Mouse (Mus musculus): ENCODE measurements at regions not wholly inside any gene's neighbourhood (a gene's known extent, or its start where the extent isn't known, plus 50 kb on each side); places are given as distances from the start of the nearest gene placed in this dataset.
A peak's percentile ranks its signal among the peaks of the same experiment; 100 is the strongest.

GRCm38 (mm10) chr1:61050346-61050745, 72.6 kb downstream of the Icos start:
- 0 out of 2 replicates have a peak, but pooled peaks cover 5% of the 10 kb centered on the region for H3K27me3 ChIP-seq (ENCODE audit: low read depth, poor library complexity, severe bottlenecking)
- H3K9me3 ChIP-seq (replicated peaks): no peaks in the 10 kb centered on the region
- 89% methylated on average over 4 of the region's 4 CpGs for WGBS
- no peaks in the 10 kb centered on the region for H3K4me1 ChIP-seq
- no peaks in the 10 kb centered on the region for H3K36me3 ChIP-seq
- no peak for DNase-seq (ENCODE audit: low spot score)
- no peak overlapping the region for H3K4me3 ChIP-seq
- no peak overlapping the region for H3K27ac ChIP-seq

GRCm38 (mm10) chr1:61053676-61054075, 75.9 kb downstream of the Icos start:
- H3K27me3 ChIP-seq (ENCODE audit: low read depth, poor library complexity, severe bottlenecking): 0 out of 2 replicates have a peak, but pooled peaks cover 5% of the 10 kb centered on the region
- no peak overlapping the region for H3K4me3 ChIP-seq
- H3K4me1 ChIP-seq: no peaks in the 10 kb centered on the region
- no peaks in the 10 kb centered on the region for H3K9me3 ChIP-seq (replicated peaks)
- H3K27ac ChIP-seq: no peak overlapping the region
- 52% methylated on average over 1 of the region's 1 CpGs for WGBS
- no peak for DNase-seq (ENCODE audit: low spot score)
- H3K36me3 ChIP-seq: no peaks in the 10 kb centered on the region

- WGBS: 93% methylated on average over 6 of the region's 6 CpGs
- Histone ChIP-seq H3K27ac (no peak overlapping the region), H3K9me3 (replicated peaks) (no peaks in the 10 kb centered on the region), H3K36me3 (no peaks in the 10 kb centered on the region), H3K4me1 (peaks cover 2% of the 10 kb centered on the region; the same call in 1 of the 2 replicates), H3K27me3 (ENCODE audit: low read depth, poor library complexity, severe bottlenecking) (0 out of 2 replicates have a peak, but pooled peaks cover 5% of the 10 kb centered on the region), H3K4me3 (no peak overlapping the region)
- DNase-seq (ENCODE audit: low spot score): no peak
These were observed 76.7 kb downstream of the Icos start for GRCm38 (mm10) chr1:61054391-61054790.

- WGBS: 8% methylated on average over 8 of the region's 8 CpGs
- peak; percentile 74 for DNase-seq (ENCODE audit: low spot score)
- Histone ChIP-seq H3K4me3 (peak overlapping the region; percentile 20; the same call in 1 of the 2 replicates), H3K9me3 (replicated peaks) (no peaks in the 10 kb centered on the region), H3K27me3 (ENCODE audit: low read depth, poor library complexity, severe bottlenecking) (0 out of 2 replicates have a peak, but pooled peaks cover 5% of the 10 kb centered on the region), H3K36me3 (no peaks in the 10 kb centered on the region), H3K4me1 (peaks cover 9% of the 10 kb centered on the region), H3K27ac (no peak overlapping the region)
These were observed 77.4 kb downstream of the Icos start for GRCm38 (mm10) chr1:61055176-61055575.

GRCm38 (mm10) chr1:61059910-61060536, 82.3 kb downstream of the Icos start:
- Histone ChIP-seq H3K9me3 (replicated peaks) (no peaks in the 10 kb centered on the region), H3K27ac (no peak overlapping the region), H3K4me3 (no peak overlapping the region), H3K4me1 (peaks cover 16% of the 10 kb centered on the region), H3K36me3 (no peaks in the 10 kb centered on the region), H3K27me3 (ENCODE audit: low read depth, poor library complexity, severe bottlenecking) (no peaks in the 10 kb centered on the region)
- no peak for DNase-seq (ENCODE audit: low spot score)
- 44% methylated on average over 11 of the region's 11 CpGs for WGBS

- DNase-seq (ENCODE audit: low spot score): no peak
- no peak overlapping the region for H3K4me3 ChIP-seq
- 82% methylated on average over 3 of the region's 3 CpGs for WGBS
These were observed 84.2 kb downstream of the Icos start for GRCm38 (mm10) chr1:61061892-61062460.

GRCm38 (mm10) chr1:61068112-61068511, 90.4 kb downstream of the Icos start:
- H3K4me1 ChIP-seq: peaks cover 8% of the 10 kb centered on the region
- H3K36me3 ChIP-seq: no peaks in the 10 kb centered on the region
- 87% methylated on average over 6 of the region's 6 CpGs for WGBS
- H3K4me3 ChIP-seq: no peak overlapping the region
- no peaks in the 10 kb centered on the region for H3K9me3 ChIP-seq (replicated peaks)
- no peak overlapping the region for H3K27ac ChIP-seq
- no peak for DNase-seq (ENCODE audit: low spot score)
- no peaks in the 10 kb centered on the region for H3K27me3 ChIP-seq (ENCODE audit: low read depth, poor library complexity, severe bottlenecking)

More at GRCm38 (mm10) chr1:61061892-61062460, 84.2 kb downstream of the Icos start:
- H3K36me3 ChIP-seq: no peaks in the 10 kb centered on the region
- no peaks in the 10 kb centered on the region for H3K27me3 ChIP-seq (ENCODE audit: low read depth, poor library complexity, severe bottlenecking)
- peaks cover 21% of the 10 kb centered on the region for H3K4me1 ChIP-seq
- H3K27ac ChIP-seq: no peak overlapping the region
- H3K9me3 ChIP-seq (replicated peaks): no peaks in the 10 kb centered on the region

GRCm38 (mm10) chr1:61074127-61074526, 96.4 kb downstream of the Icos start:
- Histone ChIP-seq H3K4me1 (no peaks in the 10 kb centered on the region), H3K9me3 (replicated peaks) (no peaks in the 10 kb centered on the region), H3K27ac (no peak overlapping the region), H3K36me3 (no peaks in the 10 kb centered on the region), H3K27me3 (ENCODE audit: low read depth, poor library complexity, severe bottlenecking) (no peaks in the 10 kb centered on the region), H3K4me3 (no peak overlapping the region)
- no peak for DNase-seq (ENCODE audit: low spot score)
- 70% methylated on average over 2 of the region's 2 CpGs for WGBS

GRCm38 (mm10) chr1:61075335-61075734, 97.6 kb downstream of the Icos start:
- DNase-seq (ENCODE audit: low spot score): no peak
- H3K27ac ChIP-seq: no peak overlapping the region
- H3K4me1 ChIP-seq: no peaks in the 10 kb centered on the region
- H3K36me3 ChIP-seq: no peaks in the 10 kb centered on the region
- no peaks in the 10 kb centered on the region for H3K9me3 ChIP-seq (replicated peaks)
- WGBS: 82% methylated on average over 1 of the region's 1 CpGs
- H3K4me3 ChIP-seq: no peak overlapping the region
- no peaks in the 10 kb centered on the region for H3K27me3 ChIP-seq (ENCODE audit: low read depth, poor library complexity, severe bottlenecking)

GRCm38 (mm10) chr1:61084732-61085131, 107.0 kb downstream of the Icos start:
- Histone ChIP-seq H3K27me3 (ENCODE audit: low read depth, poor library complexity, severe bottlenecking) (no peaks in the 10 kb centered on the region), H3K27ac (no peak overlapping the region), H3K9me3 (replicated peaks) (no peaks in the 10 kb centered on the region), H3K4me3 (no peak overlapping the region), H3K4me1 (no peaks in the 10 kb centered on the region), H3K36me3 (no peaks in the 10 kb centered on the region)
- no peak for DNase-seq (ENCODE audit: low spot score)

- Histone ChIP-seq H3K27ac (no peak overlapping the region), H3K36me3 (no peaks in the 10 kb centered on the region), H3K9me3 (replicated peaks) (no peaks in the 10 kb centered on the region), H3K4me3 (no peak overlapping the region), H3K4me1 (peaks cover 8% of the 10 kb centered on the region; the same call in 1 of the 2 replicates), H3K27me3 (ENCODE audit: low read depth, poor library complexity, severe bottlenecking) (no peaks in the 10 kb centered on the region)
- no peak for DNase-seq (ENCODE audit: low spot score)
- 81% methylated on average over 5 of the region's 5 CpGs for WGBS
These were observed 109.1 kb downstream of the Icos start for GRCm38 (mm10) chr1:61086811-61087210.

- Histone ChIP-seq H3K4me3 (no peak overlapping the region), H3K27me3 (ENCODE audit: low read depth, poor library complexity, severe bottlenecking) (no peaks in the 10 kb centered on the region), H3K4me1 (peaks cover 8% of the 10 kb centered on the region; the same call in 1 of the 2 replicates), H3K9me3 (replicated peaks) (no peaks in the 10 kb centered on the region), H3K27ac (no peak overlapping the region), H3K36me3 (no peaks in the 10 kb centered on the region)
- WGBS: 73% methylated on average over 1 of the region's 1 CpGs
- DNase-seq (ENCODE audit: low spot score): no peak
These were observed 113.1 kb downstream of the Icos start for GRCm38 (mm10) chr1:61090801-61091200.

- Histone ChIP-seq H3K4me1 (peaks cover 24% of the 10 kb centered on the region), H3K4me3 (no peak overlapping the region), H3K27ac (no peak overlapping the region), H3K27me3 (ENCODE audit: low read depth, poor library complexity, severe bottlenecking) (no peaks in the 10 kb centered on the region), H3K36me3 (no peaks in the 10 kb centered on the region), H3K9me3 (replicated peaks) (no peaks in the 10 kb centered on the region)
- DNase-seq (ENCODE audit: low spot score): no peak
These were observed 117.9 kb downstream of the Icos start for GRCm38 (mm10) chr1:61095481-61096165.
